Mouse (Mus musculus) adrenal gland, postnatal 36 days (tissue): ENCODE data around the gene Hist1h2ap. TPM values are rescaled to one million over a fixed set of nuclear protein-coding genes. Genes with fewer than 3 reads are reported as not detected.
"Not testable (repeated sequence)": the region's sequence is repeated elsewhere in the genome, so short reads cannot be mapped to it uniquely, and the experiment has no call there.

Experiments
- DNase-seq, 2 experiments: peaks; one replicate each; pipeline ENCODE4 v3.0.0; 2021; ENCODE audit warnings: mixed read lengths in 1 of 2
- microRNA-seq: library from miRNA; unstranded; fragments of <30 nt; microRNA quantifications from one replicate; pipeline ENCODE4 v1.2.0, GENCODE M21; 2021
- total RNA-seq, 2 experiments: library from RNA; stranded (reverse); gene quantifications; 2 replicates each; pipeline ENCODE4 v1.2.3; 2021

Hist1h2ap gene
- total RNA-seq, 2 experiments from 2014 or later, result 48.2 to 72.9 TPM

DNA sequence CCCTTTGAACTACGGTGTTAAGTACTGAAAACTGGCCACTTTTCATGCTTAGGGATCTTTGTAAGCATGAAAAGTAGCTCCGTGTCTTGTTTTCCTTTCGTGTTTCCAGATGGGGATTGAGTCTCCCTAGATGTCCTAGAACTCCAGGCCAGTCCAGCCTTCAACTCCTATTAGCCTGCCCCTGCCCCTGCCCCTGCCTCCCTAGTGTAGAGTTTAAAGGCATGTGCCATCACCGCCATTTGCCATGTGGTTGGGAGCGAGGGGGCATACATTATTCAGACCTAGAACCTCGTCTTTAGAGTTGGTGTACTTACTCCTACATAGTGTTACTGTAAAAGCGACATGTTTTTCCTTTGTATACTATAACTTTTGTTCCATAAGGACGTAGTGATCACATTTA is 22.2 kb downstream of the Hist1h2ap start:
- not testable (repeated sequence) for DNase-seq

DNA sequence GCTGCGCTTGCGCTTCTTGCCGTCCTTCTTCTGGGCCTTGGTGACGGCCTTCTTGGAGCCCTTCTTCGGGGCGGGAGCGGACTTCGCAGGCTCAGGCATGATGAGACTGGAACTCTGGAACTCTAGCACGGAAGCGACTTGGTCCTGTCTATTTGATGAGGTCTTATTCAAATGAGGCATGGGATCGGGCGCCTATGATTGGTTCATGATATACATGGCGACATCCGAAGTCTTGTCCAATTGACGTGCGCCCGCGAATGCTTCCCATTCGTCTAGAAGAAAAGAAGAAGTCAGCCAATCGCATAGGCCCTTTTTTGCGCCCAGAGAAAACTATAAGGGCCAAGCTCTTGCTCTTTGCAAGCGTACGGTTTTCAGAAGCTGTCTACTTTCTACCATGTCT is 23.2 kb downstream of the Hist1h2ap start, which contains the start of the genes Hist1h2bq and Hist1h2ao:
Gene Hist1h2bq, minus strand, starts transcription at position 125 of the 400 bp plus-strand sequence.
Gene Hist1h2ao, plus strand, starts transcription at position 393 of the 400 bp plus-strand sequence.
- not testable (repeated sequence) for DNase-seq

DNA sequence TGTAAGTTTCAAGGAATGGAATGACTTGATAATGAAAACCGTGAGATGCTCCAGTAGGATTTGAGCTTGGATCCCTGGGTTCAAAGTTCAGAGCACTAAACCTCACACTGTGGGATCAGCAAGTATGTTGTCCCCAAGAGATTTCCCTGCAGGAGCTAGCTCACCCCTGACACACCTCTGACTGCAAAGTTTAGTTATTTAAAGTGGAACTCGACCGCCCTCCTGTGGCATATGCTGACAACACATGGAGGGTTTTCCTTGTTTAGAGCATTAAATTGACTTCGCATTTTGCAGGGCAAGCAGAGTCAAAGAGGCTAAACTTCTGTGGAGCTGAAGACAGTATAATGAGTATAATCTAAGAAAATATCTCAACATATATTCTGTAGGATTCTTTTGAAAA is 30.2 kb downstream of the Hist1h2ap start:
- not testable (repeated sequence) for DNase-seq

DNA sequence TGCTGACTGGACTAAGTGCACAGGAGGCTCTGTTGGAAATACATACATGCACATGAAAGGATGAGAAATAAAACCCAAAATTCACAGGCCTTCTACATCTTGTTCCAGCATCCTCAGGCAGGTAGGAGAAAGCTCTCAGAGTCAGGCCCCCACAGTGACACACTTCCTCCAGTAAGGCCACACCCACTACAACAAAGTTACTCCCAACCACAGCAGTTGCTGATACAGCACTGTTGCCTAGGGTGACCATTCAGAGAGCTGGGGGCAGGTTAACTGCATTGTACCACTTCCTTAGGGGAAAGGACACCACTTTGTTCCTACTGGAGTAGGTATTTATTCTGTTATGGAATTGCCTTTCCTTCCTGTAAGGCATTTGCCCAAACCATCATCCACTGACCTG is 36.1 kb downstream of the Hist1h2ap start:
- DNase-seq, result not testable (repeated sequence)

DNA sequence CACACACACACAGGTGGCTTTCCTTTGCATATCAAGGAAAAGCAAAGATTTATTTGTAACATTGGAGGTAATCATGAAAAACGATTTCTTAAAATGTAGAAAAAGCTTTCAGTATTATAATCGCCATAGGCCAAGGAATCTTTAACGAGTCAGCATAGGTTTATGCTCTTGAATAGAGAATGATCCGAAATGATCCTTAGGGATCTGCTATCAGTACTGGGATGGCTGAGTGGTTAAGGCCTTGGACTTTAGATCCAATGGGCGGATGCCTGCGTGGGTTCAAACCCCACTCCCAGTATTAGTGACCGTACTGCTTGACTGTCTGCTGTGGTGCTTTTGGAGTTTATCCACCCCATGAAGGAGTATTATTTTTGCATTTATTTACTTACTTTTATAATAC is 37.7 kb downstream of the Hist1h2ap start:
- no peak for DNase-seq

DNA sequence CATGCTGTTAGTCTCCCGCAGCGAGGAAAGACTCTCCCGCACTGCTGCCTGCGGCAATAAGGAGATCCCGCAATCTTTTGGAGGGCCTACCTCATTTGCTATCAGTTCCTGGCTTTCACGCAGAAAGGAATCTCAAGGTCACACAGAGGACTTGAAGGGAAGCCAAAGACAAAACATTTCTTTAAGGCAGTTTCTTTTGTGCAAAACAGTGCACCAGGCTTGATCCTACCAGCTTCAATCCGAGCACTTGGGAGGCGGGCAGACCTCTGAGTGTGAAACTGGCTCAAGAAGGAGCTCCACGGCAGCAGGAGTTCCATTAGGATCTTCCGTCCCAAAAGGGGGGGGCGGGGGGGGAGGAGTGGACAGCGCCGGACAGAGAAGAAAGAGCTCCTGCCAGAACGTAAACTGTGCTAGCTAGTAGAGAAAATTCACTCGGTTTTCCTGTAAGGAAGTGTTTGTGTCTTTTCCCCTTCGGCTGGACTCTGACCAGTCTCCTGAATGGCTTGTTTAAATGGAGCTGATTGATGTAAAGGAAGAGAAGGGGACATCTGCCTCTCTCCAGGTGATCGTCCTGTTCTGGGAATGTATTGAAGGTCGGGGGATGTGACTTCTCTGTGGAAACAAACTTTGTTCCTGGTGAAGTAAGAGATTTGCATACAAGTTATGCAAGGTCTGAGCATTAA is 42.6 kb downstream of the Hist1h2ap start:
- DNase-seq, result peak in 1 of 2 experiments; percentile 12

DNA sequence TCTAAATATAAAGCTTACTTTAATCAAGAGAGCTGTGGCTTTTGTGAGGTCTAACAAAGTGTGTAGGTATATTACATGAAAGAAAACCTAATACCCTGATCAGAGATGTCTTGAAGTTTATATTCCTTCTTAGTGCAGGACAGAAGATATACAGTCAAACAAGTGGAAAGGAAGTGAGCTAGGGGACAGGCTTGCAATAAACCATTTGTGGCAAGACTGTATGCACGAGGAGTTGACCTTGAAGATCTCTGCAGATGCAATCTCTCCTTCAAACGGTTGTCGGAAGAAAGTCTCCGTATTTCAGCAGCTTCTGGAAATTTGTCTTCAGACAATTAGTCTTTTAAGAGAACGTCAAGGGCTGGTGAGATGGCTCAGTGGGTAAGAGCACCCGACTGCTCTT is 43.4 kb downstream of the Hist1h2ap start:
- no peak for DNase-seq

DNA sequence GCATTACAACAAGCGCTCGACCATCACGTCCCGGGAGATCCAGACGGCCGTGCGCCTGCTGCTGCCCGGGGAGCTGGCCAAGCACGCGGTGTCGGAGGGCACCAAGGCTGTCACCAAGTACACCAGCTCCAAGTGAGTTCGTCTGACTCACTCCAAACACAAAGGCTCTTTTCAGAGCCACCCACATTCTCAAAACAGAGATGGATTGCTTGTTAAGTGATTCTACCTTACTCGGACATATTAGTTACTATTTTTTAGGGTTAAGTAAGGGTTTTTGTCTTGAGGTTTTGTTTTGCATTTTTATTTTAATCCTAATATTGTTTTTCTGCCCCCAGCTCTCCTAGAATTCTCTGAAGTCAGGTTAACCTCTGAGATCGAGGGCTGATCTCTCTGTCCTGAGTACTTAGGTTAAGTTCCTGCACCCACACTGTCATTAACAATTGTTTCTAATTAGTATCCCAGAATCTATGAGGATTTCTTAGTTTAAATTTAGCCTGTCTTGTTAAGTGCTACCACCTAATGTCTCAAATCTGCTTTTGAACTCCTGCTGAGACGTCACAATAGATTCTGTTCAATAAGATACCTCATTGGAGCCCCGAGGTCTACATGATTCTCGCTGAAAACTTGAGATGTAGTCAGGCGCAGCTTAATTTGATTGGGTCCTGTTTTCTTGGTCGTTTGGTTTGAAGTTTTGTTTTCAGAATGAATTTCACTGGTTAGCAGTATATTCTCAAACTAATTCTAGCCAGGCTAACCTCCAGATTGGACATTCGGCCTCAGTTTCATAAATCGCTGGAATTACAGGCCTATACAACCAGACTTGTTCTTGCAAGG is 45.3 kb downstream of the Hist1h2ap start:
- no peak for DNase-seq

DNA sequence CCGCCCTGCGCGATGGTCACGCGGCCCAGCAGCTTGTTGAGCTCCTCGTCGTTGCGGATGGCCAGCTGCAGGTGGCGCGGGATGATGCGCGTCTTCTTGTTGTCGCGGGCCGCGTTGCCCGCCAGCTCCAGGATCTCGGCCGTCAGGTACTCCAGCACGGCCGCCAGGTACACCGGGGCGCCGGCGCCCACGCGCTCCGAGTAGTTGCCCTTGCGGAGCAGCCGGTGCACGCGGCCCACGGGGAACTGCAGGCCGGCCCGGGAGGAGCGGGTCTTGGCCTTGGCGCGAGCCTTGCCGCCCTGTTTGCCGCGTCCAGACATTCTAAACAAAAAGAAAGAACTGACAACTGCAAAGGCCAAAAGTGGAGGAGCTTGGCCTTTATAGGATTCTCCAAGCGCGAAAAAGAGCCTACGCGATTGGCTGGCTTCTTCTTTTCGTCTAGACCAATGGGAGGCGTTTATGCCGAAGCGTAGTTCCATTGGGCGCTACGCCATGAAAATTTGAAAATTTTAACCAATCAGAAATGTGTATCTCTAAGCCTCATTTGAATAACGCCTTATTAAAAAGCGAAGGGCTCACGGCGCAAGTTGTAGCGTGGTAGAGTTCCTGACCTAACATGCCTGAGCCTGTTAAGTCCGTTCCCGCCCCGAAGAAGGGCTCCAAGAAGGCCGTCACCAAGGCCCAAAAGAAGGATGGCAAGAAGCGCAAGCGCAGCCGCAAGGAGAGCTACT is 46.2 kb downstream of the Hist1h2ap start, which contains the start of the genes Hist1h2an and Hist1h2bp:
Gene Hist1h2an, minus strand, starts transcription at position 320 of the 731 bp plus-strand sequence.
Gene Hist1h2bp, plus strand, starts transcription at position 563 of the 731 bp plus-strand sequence.
- peak; percentile 82 for DNase-seq

DNA sequence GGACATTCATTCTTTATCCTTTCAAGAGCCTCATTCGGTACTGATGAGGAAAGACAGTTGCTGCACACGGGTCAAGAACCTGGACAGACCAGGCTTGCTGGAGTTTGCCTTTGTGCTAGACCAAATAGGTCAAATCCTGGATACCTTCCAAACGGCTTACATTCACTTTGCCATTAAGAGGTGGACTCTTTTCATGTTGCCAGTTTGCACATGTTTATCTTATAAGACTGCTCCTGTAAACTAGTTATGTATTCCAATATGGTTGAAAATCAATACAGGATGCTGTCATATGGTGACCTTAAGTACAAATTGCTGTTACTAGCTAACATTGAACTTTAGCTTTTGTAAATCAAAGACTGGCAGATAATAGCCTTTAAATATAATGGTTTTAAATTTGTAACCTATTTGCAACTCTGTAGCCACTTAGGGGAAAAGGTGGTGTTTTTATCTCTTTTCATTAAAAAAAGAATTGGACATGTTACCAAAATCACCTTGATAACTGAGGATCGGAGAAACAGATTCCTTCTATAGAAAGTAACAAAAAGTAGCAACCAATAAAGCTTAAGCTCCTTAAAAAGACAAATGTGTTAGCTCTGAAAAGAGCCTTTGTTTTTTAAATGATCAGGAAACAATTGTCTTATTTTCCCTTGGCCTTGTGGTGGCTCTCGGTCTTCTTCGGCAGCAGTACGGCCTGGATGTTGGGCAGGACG is 47.0 kb downstream of the Hist1h2ap start:
- DNase-seq, result no peak

DNA sequence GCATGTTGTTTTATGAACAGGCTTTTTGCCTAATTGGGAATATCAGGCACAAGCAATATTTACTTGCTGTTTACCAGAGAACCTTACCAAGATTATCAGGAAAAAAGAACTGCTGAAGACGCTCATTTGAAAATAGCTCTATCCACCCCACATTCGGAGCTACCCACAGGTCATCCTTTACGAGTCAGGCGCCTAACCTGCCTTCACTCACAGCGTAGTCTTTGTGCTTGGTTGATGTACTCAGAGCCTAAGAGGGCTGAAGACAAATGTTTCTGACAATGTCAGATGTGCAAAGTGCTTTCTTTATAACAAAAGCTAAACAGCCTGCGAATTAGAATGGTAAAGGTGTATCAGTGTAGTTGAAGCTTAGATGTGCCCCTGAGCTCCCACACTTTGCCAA is 49.0 kb downstream of the Hist1h2ap start:
- no peak for DNase-seq

DNA sequence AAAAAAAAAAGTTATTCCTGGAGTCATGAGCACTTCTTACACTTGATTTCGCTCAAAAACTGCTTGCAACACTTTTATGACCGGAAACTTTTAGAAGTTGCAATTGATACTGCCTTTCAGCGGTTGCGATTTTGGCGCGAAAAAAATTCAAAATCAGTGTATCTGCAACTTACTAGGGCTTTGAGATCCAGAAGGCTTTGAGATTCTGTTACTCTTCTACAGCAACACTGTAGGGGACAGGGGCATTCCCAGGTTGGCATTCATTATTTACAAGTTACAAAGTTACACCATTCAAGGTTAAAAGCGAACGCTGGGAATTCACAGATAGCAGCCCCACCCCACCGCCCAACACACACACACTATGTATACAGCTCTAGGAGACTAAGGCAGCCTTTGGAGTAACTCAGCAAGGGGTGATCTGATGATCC is 49.6 kb downstream of the Hist1h2ap start:
- peak in 1 of 2 experiments; percentile 30 for DNase-seq

DNA sequence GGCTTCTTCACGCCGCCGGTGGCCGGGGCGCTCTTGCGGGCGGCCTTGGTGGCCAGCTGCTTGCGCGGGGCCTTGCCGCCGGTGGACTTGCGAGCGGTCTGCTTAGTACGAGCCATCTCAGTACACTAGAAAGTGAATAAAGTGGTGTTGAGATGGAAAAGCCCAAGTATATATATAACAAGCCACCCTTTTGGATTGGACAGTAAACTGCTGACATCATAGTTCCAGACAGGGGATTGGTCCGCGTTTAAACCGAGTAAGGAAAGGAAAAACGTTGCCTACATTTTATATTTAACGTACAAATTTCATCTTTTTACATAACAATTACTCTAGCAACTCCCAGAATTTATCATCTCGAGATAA is 50.1 kb downstream of the Hist1h2ap start, which contains the start of gene Hist1h3i:
Gene Hist1h3i, minus strand, starts transcription at position 116 of the 363 bp plus-strand sequence.
- DNase-seq, result peak; percentile 42 to 58

Small RNA genes within 50 kb of the gene (microRNA-seq; reads per million reads assigned to microRNA genes)
- not detected for gene Gm19658
- not detected for gene Gm44346
- gene Gm44466, result not detected

Other genes with a start within 250 kb of the Hist1h2ap start
- gene Olfr1362, start 219.5 kb downstream of the Hist1h2ap start, total RNA-seq, result not detected
- not detected for gene Olfr11, start 191.0 kb downstream of the Hist1h2ap start, total RNA-seq
- gene Olfr1361, start 170.1 kb downstream of the Hist1h2ap start, total RNA-seq, result not detected
- gene Olfr1360, start 156.1 kb downstream of the Hist1h2ap start, total RNA-seq, result not detected
- gene Olfr1359, start 135.4 kb downstream of the Hist1h2ap start, total RNA-seq, result not detected
- gene Hist1h2bl, start 117.4 kb downstream of the Hist1h2ap start, total RNA-seq, result 10 to 100 TPM; 60.4 to 64.6 TPM
- gene Hist1h2ai, start 117.1 kb downstream of the Hist1h2ap start, total RNA-seq, result 10 to 100 TPM in 1 of 2 experiments, 1 to 10 TPM in 1; 7.6 to 50.2 TPM
- 10 to 100 TPM; 68.3 to 81.7 TPM for gene Hist1h3h, start 115.8 kb downstream of the Hist1h2ap start, total RNA-seq
- gene Hist1h2bm, start 111.5 kb downstream of the Hist1h2ap start, total RNA-seq, result 10 to 100 TPM; 17.4 to 18.8 TPM
- 10 to 100 TPM; 11.8 to 14.2 TPM for gene Hist1h4j, start 98.4 kb downstream of the Hist1h2ap start, total RNA-seq
- 100 to 1,000 TPM; 172 to 183 TPM for gene Hist1h4k, start 83.0 kb downstream of the Hist1h2ap start, total RNA-seq
- gene Hist1h2ak, start 79.7 kb downstream of the Hist1h2ap start, total RNA-seq, result 10 to 100 TPM; 18.0 to 19.9 TPM
- 10 to 100 TPM; 36.1 to 38.9 TPM for gene Hist1h2bn, start 79.4 kb downstream of the Hist1h2ap start, total RNA-seq
- 10 to 100 TPM; 26.2 to 28.0 TPM for gene Hist1h1b, start 52.9 kb downstream of the Hist1h2ap start, total RNA-seq
- gene Hist1h3i, start 50.1 kb downstream of the Hist1h2ap start, total RNA-seq, result 10 to 100 TPM; 61.4 to 73.9 TPM
- gene Hist1h2an, start 46.3 kb downstream of the Hist1h2ap start, total RNA-seq, result 1 to 10 TPM; 7.5 to 9.1 TPM
- gene Hist1h2bp, start 46.0 kb downstream of the Hist1h2ap start, total RNA-seq, result 10 to 100 TPM; 21.9 to 22.1 TPM
- gene Hist1h2bq, start 23.3 kb downstream of the Hist1h2ap start, total RNA-seq, result 10 to 100 TPM; 74.0 to 76.3 TPM
- 10 to 100 TPM; 24.0 to 56.4 TPM for gene Hist1h2ao, start 23.0 kb downstream of the Hist1h2ap start, total RNA-seq
- 100 to 1,000 TPM; 215 to 270 TPM for gene Hist1h4m, start 21.8 kb downstream of the Hist1h2ap start, total RNA-seq
- 100 to 1,000 TPM in 1 of 2 experiments, 10 to 100 TPM in 1; 56.0 to 125 TPM for gene Hist1h4n, start 1.3 kb downstream of the Hist1h2ap start, total RNA-seq
- gene Hist1h2br, start 236 bp upstream of the Hist1h2ap start, total RNA-seq, result 10 to 100 TPM; 72.5 to 76.9 TPM
- gene Zfp184, start 111.6 kb upstream of the Hist1h2ap start, total RNA-seq, result 1 to 10 TPM; 1.5 to 1.6 TPM
- not detected for gene Pom121l2, start 147.7 kb upstream of the Hist1h2ap start, total RNA-seq
- gene Prss16, start 176.2 kb upstream of the Hist1h2ap start, total RNA-seq, result under 1 TPM in 1 of 2 experiments, not detected in 1; 0.53 TPM
- gene Hist1h2ah, start 202.1 kb upstream of the Hist1h2ap start, total RNA-seq, result 10 to 100 TPM; 58.6 to 69.2 TPM
- gene Hist1h2bk, start 202.4 kb upstream of the Hist1h2ap start, total RNA-seq, result 10 to 100 TPM; 67.8 to 68.6 TPM
- gene Hist1h4i, start 207.9 kb upstream of the Hist1h2ap start, total RNA-seq, result 10 to 100 TPM; 75.2 to 76.6 TPM
- gene Hist1h2ag, start 209.4 kb upstream of the Hist1h2ap start, total RNA-seq, result 10 to 100 TPM; 41.1 to 45.0 TPM
- 10 to 100 TPM; 40.2 to 48.5 TPM for gene Hist1h2bj, start 209.7 kb upstream of the Hist1h2ap start, total RNA-seq